In genomic region chr12:21205799-21206198, GRCm38 (mm10) we compare ENCODE assay signal across 20 mouse cellular contexts.
DNase-seq lines count a peak whose midpoint lies in the region; ATAC-seq and TF ChIP-seq lines count a peak whose summit lies in the region.
"Had no signal": no experiment of that assay in that cellular context is flagged by ENCODE, and none has a peak within 500 bp of the region (broad histone marks: within the 10 kb centered on the region; RNA-seq: fewer than 3 reads in every experiment).

No protein-coding gene starts in this region.

- ATAC-seq in liver, postnatal 0 days: no peak
- ATAC-seq in megakaryocyte progenitor cell, adult 5-6 weeks (replicated peaks; ENCODE audit: poor library complexity): peak; percentile 35
- ATAC-seq in stomach, postnatal 0 days (ENCODE audit: low FRiP score, low TSS enrichment): peak; percentile 46
- ATAC-seq: CD4-positive, CD25-positive, alpha-beta regulatory T cell, adult 4 months; midbrain, embryonic 13.5 days had no signal

- 63% methylated on average over 4 of the region's 4 CpGs for WGBS in liver, postnatal 0 days (ENCODE audit: insufficient replicate concordance)
- 49% methylated on average over 4 of the region's 4 CpGs for WGBS in large intestine, adult 2 months
- 76% methylated on average over 4 of the region's 4 CpGs for WGBS in stomach, postnatal 0 days

- DNase-seq in liver: peak; percentile 40
- DNase-seq in liver, postnatal 0 days: no peak
- peak; percentile 51 for DNase-seq in large intestine, adult 2 months (ENCODE audit: low read depth, low spot score)
- no peak for DNase-seq in stomach, postnatal 0 days (ENCODE audit: low spot score)
- no peak for DNase-seq in heart, postnatal 4 days
- no peak for DNase-seq in kidney, adult 9 months
- DNase-seq: cerebellum, adult 11 months; cerebellum, postnatal 10 days; kidney, adult 11 months; layer of hippocampus, postnatal 36 days; lung, postnatal 10 days; retina, postnatal 1 day; right cerebral cortex, postnatal 25 days; thymus, adult 2 months had no signal

- H3K27me3 ChIP-seq in liver, postnatal 0 days (ENCODE audit: insufficient read depth, low read length): no peaks in the 10 kb centered on the region
- H3K27me3 ChIP-seq in stomach, postnatal 0 days (ENCODE audit: control insufficient read depth, insufficient read depth, low read length): no peaks in the 10 kb centered on the region
- H3K27me3 ChIP-seq: hindbrain, embryonic 15.5 days; midbrain, embryonic 13.5 days had no signal

- peaks cover 3% of the 10 kb centered on the region; the same call in 1 of the 2 replicates for H3K36me3 ChIP-seq in liver, postnatal 0 days (replicated peaks; ENCODE audit: insufficient read depth, low read length)
- H3K36me3 ChIP-seq in stomach, postnatal 0 days (ENCODE audit: control insufficient read depth, insufficient read depth, low read length): 0 out of 2 replicates have a peak, but pooled peaks cover 2% of the 10 kb centered on the region

- H3K4me1 ChIP-seq in liver, postnatal 0 days (ENCODE audit: insufficient read depth): peaks cover 23% of the 10 kb centered on the region
- 0 out of 2 replicates have a peak, but pooled peaks cover 2% of the 10 kb centered on the region for H3K4me1 ChIP-seq in stomach, postnatal 0 days (replicated peaks; ENCODE audit: control insufficient read depth, insufficient read depth)

- no peak overlapping the region for H3K4me3 ChIP-seq in liver, postnatal 0 days (ENCODE audit: low read depth, low read length)
- no peak overlapping the region for H3K4me3 ChIP-seq in stomach, postnatal 0 days (ENCODE audit: low read depth, low read length)
- H3K4me3 ChIP-seq: embryonic facial prominence, embryonic 10.5 days; hindbrain, embryonic 15.5 days; midbrain, embryonic 13.5 days had no signal

- no peak for TF ChIP-seq CTCF in liver, postnatal 0 days (IDR thresholded peaks at IDR 0.05; ENCODE audit: low read depth)
- no peak for TF ChIP-seq CTCF in stomach, postnatal 0 days (IDR thresholded peaks at IDR 0.05; ENCODE audit: low read depth)

- no peak overlapping the region for H3K4me2 ChIP-seq in liver, postnatal 0 days (ENCODE audit: low read depth, low read length)
- no peak overlapping the region for H3K4me2 ChIP-seq in stomach, postnatal 0 days (replicated peaks; ENCODE audit: low read depth)
- H3K4me2 ChIP-seq: hindbrain, embryonic 15.5 days; midbrain, embryonic 13.5 days had no signal

- H3K27ac ChIP-seq in liver, postnatal 0 days (ENCODE audit: low read depth): no peak overlapping the region
- no peak overlapping the region; the same call in 1 of the 2 replicates for H3K27ac ChIP-seq in stomach, postnatal 0 days (replicated peaks)
- H3K27ac ChIP-seq: embryonic facial prominence, embryonic 10.5 days; hindbrain, embryonic 15.5 days; kidney, postnatal 0 days had no signal

- no peak for TF ChIP-seq EP300 in liver, postnatal 0 days (IDR thresholded peaks at IDR 0.05; ENCODE audit: low read depth)
- TF ChIP-seq EP300 in stomach, postnatal 0 days (optimal IDR thresholded peaks at IDR 0.05): no peak

- no peak overlapping the region for H3K9ac ChIP-seq in liver, postnatal 0 days (replicated peaks)
- no peak overlapping the region for H3K9ac ChIP-seq in stomach, postnatal 0 days (ENCODE audit: low read length)
- H3K9ac ChIP-seq: hindbrain, embryonic 15.5 days; midbrain, embryonic 13.5 days had no signal

- H3K9me3 ChIP-seq in liver, postnatal 0 days (ENCODE audit: low read length): no peaks in the 10 kb centered on the region
- no peaks in the 10 kb centered on the region for H3K9me3 ChIP-seq in stomach, postnatal 0 days (ENCODE audit: control insufficient read depth, low read length)
- H3K9me3 ChIP-seq: embryonic facial prominence, embryonic 10.5 days; hindbrain, embryonic 15.5 days; midbrain, embryonic 13.5 days had no signal

Comparison
In these comparisons a context has a peak if more than half of its experiments do, and no peak if none do; other contexts are left out.
1. DNase-seq: peak in liver (single experiment) and large intestine, adult 2 months (single experiment); none in liver, postnatal 0 days (single experiment), stomach, postnatal 0 days (single experiment), heart, postnatal 4 days (single experiment) and kidney, adult 9 months (single experiment).